Mouse (Mus musculus) layer of hippocampus, adult 18-20 months (tissue): ENCODE measurements around the gene Olfr839-ps1. TPM values are rescaled to one million over a fixed set of nuclear protein-coding genes. Genes with fewer than 3 reads are reported as not detected.

ENCODE experiments used
- DNase-seq, 2 experiments: peaks; one replicate each; pipeline ENCODE4 v3.0.0; 2022; ENCODE audit warnings: low spot score in 2 of 2
- long read RNA-seq: library from polyadenylated mRNA; stranded (forward); transcript quantifications from one replicate; pipeline ENCODE4 v2.0.0, GENCODE M21; 2021
- total RNA-seq, 2 experiments: library from RNA; stranded (reverse); gene quantifications; 2 replicates each; pipeline ENCODE4 v1.2.3; 2021

Olfr839-ps1 gene
- total RNA-seq: under 1 TPM in 1 of 2 experiments, not detected in 1; 0.05 TPM
- long read RNA-seq: 0 reads

GRCm38 (mm10) chr9:19177212-19177611 is at the start of gene Olfr839-ps1:
Gene Olfr839-ps1 (minus strand): TSS chr9:19177312.
- no peak for DNase-seq

DNA sequence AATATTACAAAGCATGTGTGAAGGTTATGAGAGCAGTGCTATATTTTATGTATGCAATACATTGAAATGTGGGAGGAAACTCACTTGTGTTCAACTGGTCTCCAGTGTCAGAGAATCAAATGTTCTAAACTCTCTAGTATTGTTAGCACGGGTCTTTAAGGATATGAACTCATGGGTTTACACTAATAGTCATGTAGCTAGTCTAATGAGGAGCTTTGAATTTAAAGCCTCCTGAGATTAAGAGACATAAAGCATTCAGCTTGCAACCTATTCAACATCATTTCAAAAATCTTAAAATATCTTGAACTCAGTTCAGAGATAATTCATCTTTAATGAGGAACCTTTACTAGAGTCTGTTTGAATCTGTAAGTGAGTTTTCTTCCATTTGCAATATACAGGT is 41.1 kb downstream of the Olfr839-ps1 start, which contains the start of gene Olfr837:
TSS of gene Olfr837 (plus strand) at position 301 of the 400 bp plus-strand sequence.
- DNase-seq: no peak

DNA sequence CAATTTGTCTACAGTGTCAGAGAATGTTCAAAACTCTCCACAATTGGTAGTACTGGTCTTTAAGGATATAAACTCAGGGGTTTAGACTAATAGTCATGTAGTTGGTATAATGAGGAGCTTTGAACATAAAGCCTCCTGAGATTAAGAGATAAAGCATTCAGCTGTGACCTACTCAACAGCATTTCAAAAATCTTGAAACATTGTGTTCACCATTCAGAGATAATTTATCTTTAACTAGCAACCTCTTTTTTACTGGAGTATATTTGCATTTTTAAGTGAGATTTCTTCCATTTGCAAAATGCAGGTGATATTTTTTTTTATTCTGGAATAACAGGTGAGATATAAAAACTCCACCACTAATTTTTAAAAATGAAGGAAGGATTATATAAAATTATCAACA is 57.0 kb downstream of the Olfr839-ps1 start, which contains the start of gene Olfr836:
TSS of gene Olfr836 (plus strand) at position 301 of the 400 bp plus-strand sequence.
- no peak for DNase-seq

Other genes starting within 250 kb of the Olfr839-ps1 start
- not detected for gene Olfr832, start 240.2 kb downstream of the Olfr839-ps1 start, total RNA-seq
- gene Olfr834, start 189.3 kb downstream of the Olfr839-ps1 start, total RNA-seq: not detected
- gene Olfr835, start 144.6 kb downstream of the Olfr839-ps1 start, total RNA-seq: not detected
- not detected for gene Olfr836, start 56.9 kb downstream of the Olfr839-ps1 start, total RNA-seq
- not detected for gene Olfr837, start 41.0 kb downstream of the Olfr839-ps1 start, total RNA-seq
- not detected for gene Olfr843, start 74.7 kb upstream of the Olfr839-ps1 start, total RNA-seq
- gene Olfr844, start 139.0 kb upstream of the Olfr839-ps1 start, total RNA-seq: not detected
- not detected for gene Olfr845, start 159.1 kb upstream of the Olfr839-ps1 start, total RNA-seq
- not detected for gene Olfr846, start 186.7 kb upstream of the Olfr839-ps1 start, total RNA-seq
- gene Olfr847, start 201.4 kb upstream of the Olfr839-ps1 start, total RNA-seq: not detected